Mouse (Mus musculus) testis, postnatal 10 days (tissue): ENCODE results near the gene Wdr20.

Source experiments
- DNase-seq: peaks from one replicate; pipeline ENCODE4 v3.0.0; 2021; ENCODE audit warnings: low spot score

Wdr20 gene

GRCm38 (mm10) chr12:110821787-110822186, 84.0 kb downstream of the Wdr20 start:
- no peak for DNase-seq

GRCm38 (mm10) chr12:110822366-110822765, 84.6 kb downstream of the Wdr20 start:
- no peak for DNase-seq

- no peak for DNase-seq
Measured at GRCm38 (mm10) chr12:110828908-110829307, 91.2 kb downstream of the Wdr20 start.

GRCm38 (mm10) chr12:110830293-110831024, 92.7 kb downstream of the Wdr20 start:
- no peak for DNase-seq

- DNase-seq: no peak
Measured at GRCm38 (mm10) chr12:110835182-110835581, 97.4 kb downstream of the Wdr20 start.

GRCm38 (mm10) chr12:110836729-110837128, 99.0 kb downstream of the Wdr20 start:
- DNase-seq: no peak

GRCm38 (mm10) chr12:110837192-110837841, 99.6 kb downstream of the Wdr20 start:
- DNase-seq: no peak

GRCm38 (mm10) chr12:110837850-110838249, 100.1 kb downstream of the Wdr20 start:
- no peak for DNase-seq

- DNase-seq: peak; percentile 97
Measured at GRCm38 (mm10) chr12:110840348-110841198, 102.8 kb downstream of the Wdr20 start, which contains the start of gene Mok. Gene Mok, minus strand, starts transcription at chr12:110840939.

- DNase-seq: no peak
Measured at GRCm38 (mm10) chr12:110841731-110842493, 104.2 kb downstream of the Wdr20 start.

- DNase-seq: peak; percentile 91
Measured at GRCm38 (mm10) chr12:110843194-110844048, 105.7 kb downstream of the Wdr20 start.

- DNase-seq: peak; percentile 69
Measured at GRCm38 (mm10) chr12:110844227-110845130, 106.7 kb downstream of the Wdr20 start.

GRCm38 (mm10) chr12:110845131-110845880, 107.6 kb downstream of the Wdr20 start:
- peak; percentile 92 for DNase-seq

- no peak for DNase-seq
Measured at GRCm38 (mm10) chr12:110846191-110846765, 108.5 kb downstream of the Wdr20 start.

- DNase-seq: peak; percentile 93
Measured at GRCm38 (mm10) chr12:110850010-110850928, 112.5 kb downstream of the Wdr20 start, which contains the start of gene Zfp839. Gene Zfp839, plus strand, starts transcription at chr12:110850253.

GRCm38 (mm10) chr12:110850929-110851256, 113.1 kb downstream of the Wdr20 start:
- no peak for DNase-seq

- DNase-seq: no peak
Measured at GRCm38 (mm10) chr12:110851414-110851813, 113.7 kb downstream of the Wdr20 start.

- no peak for DNase-seq
Measured at GRCm38 (mm10) chr12:110851923-110852322, 114.2 kb downstream of the Wdr20 start.
